Mouse (Mus musculus): ENCODE measurements at regions not wholly inside any gene's neighbourhood (a gene's known extent, or its start where the extent isn't known, plus 50 kb on each side); places are given as distances from the start of the nearest gene placed in this dataset.
A peak's percentile ranks its signal among the peaks of the same experiment; 100 is the strongest.
"Not testable (repeated sequence)": the region's sequence is repeated elsewhere in the genome, so short reads cannot be mapped to it uniquely, and the experiment has no call there.

- Histone ChIP-seq H3K4me2 (ENCODE audit: low read depth, low read length) (no peak overlapping the region), H3K36me3 (ENCODE audit: control insufficient read depth, insufficient read depth) (no peaks in the 10 kb centered on the region), H3K9ac (ENCODE audit: low read length) (no peak overlapping the region), H3K9me3 (replicated peaks; ENCODE audit: control insufficient read depth, low read length) (no peaks in the 10 kb centered on the region), H3K4me3 (ENCODE audit: low read length) (no peak overlapping the region), H3K4me1 (ENCODE audit: control insufficient read depth, insufficient read depth, low read length) (no peaks in the 10 kb centered on the region), H3K27me3 (ENCODE audit: control insufficient read depth, insufficient read depth, low read length) (no peaks in the 10 kb centered on the region), H3K27ac (ENCODE audit: low read length) (no peak overlapping the region)
- whole genome bisulfite sequencing = 79% methylated on average over 11 of the region's 11 CpGs
- ATAC-seq (replicated peaks; ENCODE audit: extremely low read depth, insufficient read depth, low FRiP score) = no peak
These were observed 236.6 kb downstream of the Fgf9 start for GRCm38 (mm10) chr14:58306832-58307521.

GRCm38 (mm10) chr14:58300411-58300887, 230.1 kb downstream of the Fgf9 start:
- 0 out of 2 replicates have a peak overlapping the region, but pooled peaks have one; percentile 10 for H3K9ac ChIP-seq (ENCODE audit: low read length)
- H3K4me3 ChIP-seq (ENCODE audit: low read length) = peak overlapping the region; percentile 16; the same call in 1 of the 2 replicates
- peak overlapping the region; percentile 86 for H3K27ac ChIP-seq (ENCODE audit: low read length)
- no peaks in the 10 kb centered on the region for H3K36me3 ChIP-seq (ENCODE audit: control insufficient read depth, insufficient read depth)
- H3K4me2 ChIP-seq (ENCODE audit: low read depth, low read length) = peak overlapping the region; percentile 36
- H3K27me3 ChIP-seq (ENCODE audit: control insufficient read depth, insufficient read depth, low read length) = no peaks in the 10 kb centered on the region
- WGBS = 20% methylated on average over 10 of the region's 10 CpGs
- ATAC-seq (replicated peaks; ENCODE audit: extremely low read depth, insufficient read depth, low FRiP score) = peak; percentile 94
- peaks cover 7% of the 10 kb centered on the region; the same call in 1 of the 2 replicates for H3K4me1 ChIP-seq (ENCODE audit: control insufficient read depth, insufficient read depth, low read length)
- H3K9me3 ChIP-seq (replicated peaks; ENCODE audit: control insufficient read depth, low read length) = no peaks in the 10 kb centered on the region

DNA sequence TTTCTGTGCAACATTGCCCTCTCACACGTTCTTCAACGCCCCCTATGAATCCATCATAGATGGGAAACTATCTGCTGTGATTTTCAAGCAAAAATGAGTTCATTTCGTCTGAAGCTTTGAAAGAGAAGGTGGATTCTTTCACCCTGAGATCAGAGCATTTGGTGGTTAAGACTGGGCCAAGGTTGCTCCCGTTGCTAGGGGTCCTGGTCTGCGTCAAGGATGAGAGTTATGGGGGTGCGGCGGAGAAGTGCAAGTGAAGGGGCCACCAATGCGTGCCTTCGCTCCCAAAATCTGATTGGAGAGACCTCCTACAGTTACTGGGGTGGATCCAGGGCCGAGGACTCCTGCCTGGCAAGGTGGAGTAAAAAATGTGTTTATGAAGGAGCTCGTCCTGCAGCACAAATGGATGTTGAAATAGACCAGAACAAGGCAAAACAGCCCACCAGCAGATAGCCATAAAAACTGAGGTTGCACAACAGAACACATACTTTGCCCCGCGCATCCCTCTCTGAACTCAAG, 215.7 kb downstream of the Fgf9 start:
- Histone ChIP-seq H3K4me2 (ENCODE audit: low read depth, low read length) (no peak overlapping the region), H3K36me3 (ENCODE audit: control insufficient read depth, insufficient read depth) (no peaks in the 10 kb centered on the region), H3K4me3 (ENCODE audit: low read length) (no peak overlapping the region), H3K4me1 (ENCODE audit: control insufficient read depth, insufficient read depth, low read length) (peaks cover 6% of the 10 kb centered on the region; the same call in 1 of the 2 replicates), H3K9me3 (replicated peaks; ENCODE audit: control insufficient read depth, low read length) (0 out of 2 replicates have a peak, but pooled peaks cover 2% of the 10 kb centered on the region), H3K27me3 (ENCODE audit: control insufficient read depth, insufficient read depth, low read length) (no peaks in the 10 kb centered on the region), H3K9ac (ENCODE audit: low read length) (no peak overlapping the region), H3K27ac (ENCODE audit: low read length) (no peak overlapping the region)
- 57% methylated on average over 13 of the region's 13 CpGs for WGBS
- ATAC-seq (replicated peaks; ENCODE audit: extremely low read depth, insufficient read depth, low FRiP score) = no peak

DNA sequence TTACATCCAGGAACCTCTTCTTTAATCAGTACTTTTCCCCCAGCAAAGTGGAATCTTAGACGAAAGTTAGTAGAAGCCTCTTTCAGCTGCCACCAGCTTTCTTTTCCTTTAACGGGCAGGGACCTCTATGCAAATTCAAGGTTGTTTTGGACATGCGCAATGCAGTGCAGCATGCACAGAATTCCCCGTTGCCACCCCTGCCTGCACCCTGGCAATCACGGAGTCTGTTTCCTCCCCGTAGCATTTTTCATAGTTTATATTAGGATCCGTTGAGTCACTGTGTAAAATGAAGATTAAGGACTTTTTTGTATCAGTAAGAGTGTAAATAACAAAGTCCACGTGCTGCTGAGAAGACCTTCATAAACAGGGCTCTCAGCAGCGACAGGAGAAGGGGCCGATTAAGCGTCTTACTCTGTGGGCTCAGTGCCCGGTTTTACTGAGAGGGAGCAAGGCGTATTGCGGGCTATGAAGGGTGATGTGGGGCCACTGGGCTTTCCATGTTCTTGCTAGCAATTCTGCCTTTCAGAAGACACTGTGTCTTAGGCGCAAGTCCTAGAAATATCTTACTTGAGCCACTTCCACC, 212.5 kb downstream of the Fgf9 start:
- H3K9ac ChIP-seq (ENCODE audit: low read length) = peak overlapping the region; percentile 50
- no peak for ATAC-seq (replicated peaks; ENCODE audit: extremely low read depth, insufficient read depth, low FRiP score)
- H3K9me3 ChIP-seq (replicated peaks; ENCODE audit: control insufficient read depth, low read length) = 0 out of 2 replicates have a peak, but pooled peaks cover 3% of the 10 kb centered on the region

DNA sequence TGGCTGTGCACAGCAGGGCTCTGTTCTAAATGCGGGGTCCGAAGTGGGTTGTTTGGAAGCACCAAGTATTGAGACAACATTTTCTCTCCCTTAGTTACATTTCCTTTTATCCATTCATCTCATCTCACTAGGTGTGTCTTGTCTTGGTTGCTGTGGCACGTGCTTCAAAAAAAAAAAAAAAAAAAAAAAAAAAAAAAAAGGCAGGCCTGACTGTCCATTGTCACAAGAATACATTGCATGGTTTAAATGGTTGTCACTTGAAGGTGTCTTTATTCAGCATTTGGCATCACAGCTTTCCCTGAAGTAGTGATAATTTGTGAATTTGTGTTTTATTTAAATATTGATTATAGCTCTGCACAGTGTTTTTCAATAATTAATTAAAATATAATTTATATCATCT, 211.9 kb downstream of the Fgf9 start:
- H3K9me3 ChIP-seq (replicated peaks; ENCODE audit: control insufficient read depth, low read length) = 0 out of 2 replicates have a peak, but pooled peaks cover 3% of the 10 kb centered on the region
- 88% methylated on average over 3 of the region's 3 CpGs for WGBS
- H3K9ac ChIP-seq (ENCODE audit: low read length) = no peak overlapping the region
- no peak for ATAC-seq (replicated peaks; ENCODE audit: extremely low read depth, insufficient read depth, low FRiP score)
- H3K4me1 ChIP-seq (ENCODE audit: control insufficient read depth, insufficient read depth, low read length) = peaks cover 6% of the 10 kb centered on the region; the same call in 1 of the 2 replicates
- no peak overlapping the region; the same call in 1 of the 2 replicates for H3K27ac ChIP-seq (ENCODE audit: low read length)
- H3K4me2 ChIP-seq (ENCODE audit: low read depth, low read length) = peak overlapping the region; percentile 54
- H3K27me3 ChIP-seq (ENCODE audit: control insufficient read depth, insufficient read depth, low read length) = no peaks in the 10 kb centered on the region
- no peak overlapping the region for H3K4me3 ChIP-seq (ENCODE audit: low read length)
- H3K36me3 ChIP-seq (ENCODE audit: control insufficient read depth, insufficient read depth) = no peaks in the 10 kb centered on the region

More for the DNA sequence above, 212.5 kb downstream of the Fgf9 start:
- H3K27me3 ChIP-seq (ENCODE audit: control insufficient read depth, insufficient read depth, low read length) = no peaks in the 10 kb centered on the region
- 38% methylated on average over 15 of the region's 15 CpGs for WGBS
- no peaks in the 10 kb centered on the region for H3K36me3 ChIP-seq (ENCODE audit: control insufficient read depth, insufficient read depth)
- peak overlapping the region; percentile 45 for H3K4me3 ChIP-seq (ENCODE audit: low read length)
- peak overlapping the region; percentile 54 for H3K4me2 ChIP-seq (ENCODE audit: low read depth, low read length)
- H3K27ac ChIP-seq (ENCODE audit: low read length) = peak overlapping the region; percentile 80
- H3K4me1 ChIP-seq (ENCODE audit: control insufficient read depth, insufficient read depth, low read length) = peaks cover 6% of the 10 kb centered on the region; the same call in 1 of the 2 replicates

GRCm38 (mm10) chr14:58274440-58274839, 204.1 kb downstream of the Fgf9 start:
- H3K27ac ChIP-seq (ENCODE audit: low read length); H3K9ac ChIP-seq (ENCODE audit: low read length); H3K4me2 ChIP-seq (ENCODE audit: low read depth, low read length); H3K27me3 ChIP-seq (ENCODE audit: control insufficient read depth, insufficient read depth, low read length); H3K9me3 ChIP-seq (replicated peaks; ENCODE audit: control insufficient read depth, low read length); ATAC-seq (replicated peaks; ENCODE audit: extremely low read depth, insufficient read depth, low FRiP score); H3K36me3 ChIP-seq (ENCODE audit: control insufficient read depth, insufficient read depth); H3K4me3 ChIP-seq (ENCODE audit: low read length); H3K4me1 ChIP-seq (ENCODE audit: control insufficient read depth, insufficient read depth, low read length): not testable (repeated sequence)
- 42% methylated on average over 2 of the region's 2 CpGs for WGBS

DNA sequence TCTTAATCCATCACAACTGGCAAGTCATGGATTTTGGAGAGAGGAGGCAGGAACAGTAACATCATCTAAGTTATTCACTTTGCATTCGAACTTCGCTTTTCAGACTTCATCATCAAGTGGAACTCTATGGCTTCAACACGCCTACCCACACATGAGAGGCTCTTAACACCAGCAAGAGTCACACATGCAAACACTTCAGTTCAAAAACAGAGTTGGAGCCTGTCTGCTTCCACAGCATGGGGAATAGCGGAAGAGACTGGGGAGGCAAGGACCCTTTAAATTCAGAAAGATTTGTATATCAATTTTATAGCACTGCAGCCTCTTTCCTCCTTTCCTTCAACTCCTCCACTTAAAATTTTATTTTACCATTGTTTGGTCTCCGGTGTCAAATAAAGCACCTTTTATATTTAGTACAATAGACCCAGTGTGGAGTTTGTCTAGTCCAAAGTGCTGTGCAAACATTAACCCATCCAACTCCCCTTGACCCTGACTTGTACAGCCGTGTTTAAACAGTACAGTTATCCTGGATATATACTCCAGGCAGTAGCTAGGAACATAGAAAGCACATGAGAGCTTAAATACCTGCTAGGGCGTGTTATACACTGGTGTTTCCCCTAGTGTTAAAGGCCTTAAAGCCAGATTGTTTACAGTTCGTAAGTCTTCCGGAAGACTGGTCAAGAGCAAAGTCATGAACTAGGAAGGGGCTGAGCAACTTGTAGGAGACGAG, 203.5 kb downstream of the Fgf9 start:
- no peak for ATAC-seq (replicated peaks; ENCODE audit: extremely low read depth, insufficient read depth, low FRiP score)
- Histone ChIP-seq H3K9ac (ENCODE audit: low read length) (no peak overlapping the region), H3K27ac (ENCODE audit: low read length) (no peak overlapping the region), H3K36me3 (ENCODE audit: control insufficient read depth, insufficient read depth) (no peaks in the 10 kb centered on the region), H3K4me3 (ENCODE audit: low read length) (no peak overlapping the region), H3K4me1 (ENCODE audit: control insufficient read depth, insufficient read depth, low read length) (no peaks in the 10 kb centered on the region), H3K4me2 (ENCODE audit: low read depth, low read length) (no peak overlapping the region), H3K27me3 (ENCODE audit: control insufficient read depth, insufficient read depth, low read length) (no peaks in the 10 kb centered on the region), H3K9me3 (replicated peaks; ENCODE audit: control insufficient read depth, low read length) (no peaks in the 10 kb centered on the region)
- WGBS = 76% methylated on average over 10 of the region's 10 CpGs

GRCm38 (mm10) chr14:58265373-58265772, 195.0 kb downstream of the Fgf9 start:
- Histone ChIP-seq H3K36me3 (ENCODE audit: control insufficient read depth, insufficient read depth) (no peaks in the 10 kb centered on the region), H3K27ac (ENCODE audit: low read length) (no peak overlapping the region), H3K9ac (ENCODE audit: low read length) (no peak overlapping the region), H3K9me3 (replicated peaks; ENCODE audit: control insufficient read depth, low read length) (no peaks in the 10 kb centered on the region), H3K4me1 (ENCODE audit: control insufficient read depth, insufficient read depth, low read length) (peaks cover 7% of the 10 kb centered on the region), H3K27me3 (ENCODE audit: control insufficient read depth, insufficient read depth, low read length) (no peaks in the 10 kb centered on the region), H3K4me2 (ENCODE audit: low read depth, low read length) (no peak overlapping the region), H3K4me3 (ENCODE audit: low read length) (no peak overlapping the region)
- 23% methylated on average over 7 of the region's 7 CpGs for WGBS
- no peak for ATAC-seq (replicated peaks; ENCODE audit: extremely low read depth, insufficient read depth, low FRiP score)
